Mouse (Mus musculus) NIH3T3 (cell line): ENCODE results near the gene Slc9a5.

Experiments
- DNase-seq: peaks from one replicate; pipeline ENCODE4 v3.0.0-alpha.2; 2012; ENCODE audit warnings: low read depth

The Slc9a5 gene

DNA sequence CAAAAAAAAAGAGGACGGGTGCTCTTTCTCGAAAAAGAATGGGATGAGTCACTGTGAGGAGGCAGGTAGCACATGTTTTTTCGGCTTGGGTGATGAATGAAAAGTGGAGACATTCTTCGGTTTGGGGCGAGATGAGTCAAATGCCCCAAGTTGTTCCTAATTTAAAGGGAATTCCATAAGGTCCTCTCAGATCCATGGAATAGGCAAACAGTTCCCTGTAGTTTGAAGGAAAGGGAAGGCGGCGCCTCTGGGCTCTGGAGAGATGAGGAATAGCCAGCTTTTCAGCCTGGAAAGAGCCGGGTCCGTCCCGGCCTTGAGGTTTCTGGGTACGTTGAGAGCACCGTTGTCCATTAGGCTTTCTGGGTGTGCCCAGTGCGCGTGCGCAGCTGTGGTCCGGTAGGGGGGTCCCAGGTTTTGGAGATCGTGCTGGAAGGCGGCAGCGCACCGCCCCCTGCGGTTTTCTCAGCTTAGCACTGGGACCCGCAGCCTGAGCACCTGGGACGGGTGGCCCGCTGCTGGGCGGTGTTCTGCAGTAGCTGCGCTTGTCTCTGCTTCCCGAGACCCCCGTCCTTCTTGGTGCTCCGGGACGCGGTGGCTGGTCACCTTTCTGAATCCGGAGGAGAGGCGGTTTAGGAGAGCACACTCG is at the start of gene Slc9a5:
Slc9a5 (plus strand) TSS at position 394 of the 646 bp plus-strand sequence.
- DNase-seq, result peak; percentile 82

DNA sequence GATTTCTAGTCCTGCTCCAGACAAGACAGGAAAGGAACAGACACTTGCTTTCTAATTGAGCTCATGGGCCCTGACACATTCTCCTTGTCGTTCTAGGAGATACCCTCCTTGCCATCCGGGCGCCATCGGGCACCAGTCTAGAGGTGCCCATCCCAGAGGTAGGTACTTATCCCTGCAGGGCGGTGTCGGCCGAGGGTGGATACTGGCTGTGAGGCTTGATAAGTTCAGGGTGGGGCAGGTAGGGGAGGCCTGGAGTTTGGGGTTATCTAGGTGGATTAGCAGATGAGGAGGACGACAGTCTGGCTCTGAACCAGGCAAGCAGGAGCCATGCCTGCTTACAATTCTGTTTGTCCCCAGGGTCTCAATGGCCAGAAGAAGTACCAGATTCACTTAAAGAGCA is 48.7 kb upstream of the Slc9a5 start:
- no peak for DNase-seq

DNA sequence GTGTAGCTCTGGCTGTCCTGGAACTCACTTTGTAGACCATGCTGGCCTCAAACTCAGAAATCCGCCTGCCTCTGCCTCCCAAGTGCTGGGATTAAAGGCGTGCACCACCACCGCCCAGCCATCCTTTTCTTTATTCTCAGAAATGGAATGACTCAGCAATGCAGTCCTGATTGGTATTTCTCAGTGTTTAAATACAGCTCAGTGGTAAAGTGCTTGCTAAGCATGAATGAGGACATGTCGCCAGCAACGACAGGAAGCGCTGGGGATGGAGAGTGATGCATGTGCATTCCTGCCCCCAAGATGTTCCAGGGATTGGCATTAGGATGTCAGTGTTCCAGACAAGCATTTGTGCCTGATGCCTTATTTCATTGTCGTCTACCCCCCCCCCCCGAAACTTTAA is 45.2 kb upstream of the Slc9a5 start:
- DNase-seq, result peak; percentile 33

DNA sequence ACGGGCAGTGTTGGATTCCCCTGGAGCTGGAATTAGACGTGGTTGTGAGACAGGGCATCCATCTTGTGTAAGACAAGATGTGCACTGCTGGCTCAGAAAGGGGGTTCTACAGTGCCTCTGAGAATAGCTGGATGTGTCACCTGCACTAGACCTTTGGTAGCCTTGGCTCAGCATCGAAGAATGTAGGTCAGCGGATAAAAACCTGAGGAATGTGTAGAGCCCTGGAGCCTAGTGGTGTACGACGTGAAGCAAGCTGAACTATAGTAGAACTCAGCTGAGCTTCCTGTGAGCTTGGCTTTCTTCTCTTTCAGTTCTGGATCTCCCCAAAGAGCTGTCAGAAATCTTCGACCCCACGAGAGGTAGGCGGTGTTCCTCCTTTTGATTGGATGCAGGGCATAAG is 44.8 kb upstream of the Slc9a5 start:
- no peak for DNase-seq

DNA sequence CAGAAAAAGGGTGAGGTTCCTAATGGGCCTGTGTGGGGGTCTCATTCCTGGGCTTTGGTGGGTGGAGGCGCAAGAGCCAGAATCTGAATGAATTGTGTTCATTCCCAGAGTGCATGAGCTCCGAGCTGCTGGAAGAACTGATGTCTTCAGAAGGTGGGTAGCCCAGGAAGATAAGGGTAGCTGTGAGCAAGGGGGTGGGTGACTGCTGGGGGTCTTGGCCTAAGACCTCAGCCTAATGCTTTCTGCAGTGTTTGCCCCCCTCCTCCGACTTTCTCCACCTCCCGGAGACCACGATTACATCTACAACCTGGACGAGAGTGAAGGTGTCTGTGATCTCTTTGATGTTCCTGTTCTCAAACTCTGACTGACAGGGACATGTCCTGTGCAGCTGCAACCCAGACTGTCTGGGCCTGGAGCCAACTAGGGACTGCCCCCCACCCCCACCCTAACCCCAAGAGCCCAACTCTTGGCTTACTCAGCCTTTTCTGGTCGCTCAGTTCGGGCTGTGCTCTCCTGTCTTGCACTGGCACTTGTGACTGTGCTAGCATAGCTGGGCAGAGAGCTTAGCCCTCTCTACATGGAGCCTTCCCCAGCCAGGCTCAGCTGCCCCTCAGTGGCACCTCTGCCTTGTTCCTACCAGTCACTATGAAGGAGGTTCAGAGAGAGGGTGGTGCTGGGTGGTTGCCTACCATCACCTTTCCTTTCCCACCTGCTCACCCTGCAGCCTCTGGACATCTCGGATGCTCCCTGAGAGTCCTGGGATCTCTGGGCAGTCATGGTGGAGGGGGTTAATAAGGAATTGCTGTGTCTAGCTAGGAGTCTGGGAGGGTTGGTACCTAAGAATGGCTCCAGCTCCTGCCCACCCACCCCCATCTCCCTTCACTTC is 44.1 kb upstream of the Slc9a5 start:
- DNase-seq, result peak; percentile 61

DNA sequence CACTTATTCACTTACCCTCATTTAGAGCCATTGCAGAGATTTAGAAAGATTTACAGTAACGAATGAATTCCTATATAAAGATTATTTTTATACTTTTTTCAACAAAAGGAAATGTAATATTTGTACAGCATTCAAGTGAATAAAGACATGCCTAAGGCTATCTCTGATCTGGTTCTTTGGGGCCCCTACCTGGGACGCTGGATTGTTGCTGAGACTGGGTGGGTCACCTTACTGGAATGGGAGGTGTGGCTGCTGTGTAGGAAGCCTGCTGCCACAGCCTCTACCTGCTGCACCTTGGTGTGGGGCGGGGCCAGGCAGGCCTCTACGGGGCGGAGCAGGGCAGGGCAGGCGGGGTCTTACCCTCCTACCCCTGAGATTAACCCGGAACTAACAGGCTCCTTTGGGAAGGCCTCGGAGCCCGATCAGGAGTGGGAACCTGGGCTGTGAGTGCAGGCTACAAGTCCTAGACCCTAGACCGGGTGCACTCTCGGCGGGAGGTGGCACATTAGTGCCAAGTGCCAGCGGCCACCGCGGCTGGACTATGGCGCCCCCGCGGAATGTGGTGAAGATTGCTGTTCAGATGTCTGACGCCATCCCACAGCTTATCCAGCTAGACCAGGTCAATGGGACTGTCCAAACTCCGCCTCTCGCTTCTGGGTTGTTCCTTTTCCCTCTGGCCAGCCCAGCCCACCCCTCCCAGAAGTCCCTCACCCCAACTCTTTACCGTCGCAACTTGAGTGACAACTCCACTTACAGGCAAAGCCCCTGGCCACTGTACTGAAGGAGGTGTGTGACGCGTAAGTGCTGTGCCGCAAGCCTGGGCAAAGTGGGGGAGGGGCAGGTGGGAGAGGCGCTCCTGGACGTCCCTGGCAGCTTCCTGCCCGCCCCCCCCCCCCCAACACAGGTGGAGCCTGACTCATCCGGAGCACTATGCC is 43.2 kb upstream of the Slc9a5 start, which contains the start of gene Elmo3:
Elmo3 (plus strand) TSS at position 391 of the 935 bp plus-strand sequence.
- peak; percentile 36 for DNase-seq

DNA sequence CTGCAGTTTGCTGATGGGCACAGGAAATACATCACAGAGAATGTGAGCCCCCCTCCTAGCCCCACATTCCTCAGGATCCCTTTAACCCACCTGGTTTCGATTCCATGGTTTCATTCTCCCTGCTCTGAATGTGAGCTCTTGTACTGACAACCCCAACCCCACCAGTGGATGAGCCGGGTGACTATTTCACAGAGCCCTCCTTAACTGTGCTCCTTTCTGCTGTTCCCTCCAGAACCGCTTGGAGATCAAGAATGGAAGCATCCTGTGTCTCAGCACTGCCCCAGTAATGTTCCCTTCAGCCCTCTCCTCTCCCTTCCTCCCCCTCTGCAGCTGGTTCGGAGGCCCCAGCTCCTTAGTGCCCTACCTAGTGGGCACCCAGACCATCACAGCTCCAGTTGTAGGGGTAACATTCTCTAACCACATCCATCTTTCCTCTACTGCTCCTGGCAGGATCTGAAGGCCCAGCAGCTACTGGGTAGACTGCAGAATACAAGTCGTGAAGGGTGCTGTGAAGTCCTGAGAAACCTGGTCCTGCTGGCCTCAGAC is 42.4 kb upstream of the Slc9a5 start:
- DNase-seq, result no peak

DNA sequence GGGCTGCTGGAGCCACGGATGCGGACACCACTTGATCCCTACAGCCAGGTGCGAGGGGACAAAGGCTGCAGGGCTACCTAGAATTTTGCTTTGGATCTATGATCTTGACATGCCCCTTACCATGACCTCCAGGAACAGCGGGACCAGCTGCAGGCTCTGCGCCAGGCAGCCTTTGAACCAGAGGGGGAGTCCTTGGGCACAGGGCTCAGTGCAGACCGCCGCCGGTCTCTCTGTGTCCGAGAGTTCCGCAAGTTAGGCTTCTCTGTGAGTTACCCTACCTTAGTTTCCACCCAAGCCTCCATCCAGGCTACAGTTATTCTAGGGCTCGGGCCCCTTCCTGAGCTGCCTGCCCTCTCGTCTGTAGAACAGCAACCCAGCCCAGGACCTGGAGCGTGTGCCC is 41.0 kb upstream of the Slc9a5 start:
- no peak for DNase-seq

DNA sequence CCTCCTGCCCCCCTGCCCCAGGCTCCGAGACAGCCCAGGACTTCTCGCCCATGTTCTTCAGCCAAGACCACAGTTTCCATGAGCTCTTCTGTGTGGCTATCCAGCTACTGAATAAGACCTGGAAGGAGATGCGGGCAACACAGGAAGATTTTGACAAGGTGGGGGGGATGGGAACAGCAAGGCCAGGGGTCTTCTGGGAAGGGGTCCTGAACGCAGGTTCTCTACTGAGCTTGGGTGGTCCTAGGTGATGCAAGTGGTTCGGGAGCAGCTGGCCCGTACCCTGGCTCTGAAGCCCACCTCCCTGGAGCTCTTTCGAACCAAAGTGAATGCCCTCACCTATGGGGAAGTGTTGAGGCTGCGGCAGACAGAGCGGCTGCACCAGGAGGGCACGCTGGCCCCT is 40.2 kb upstream of the Slc9a5 start:
- no peak for DNase-seq

DNA sequence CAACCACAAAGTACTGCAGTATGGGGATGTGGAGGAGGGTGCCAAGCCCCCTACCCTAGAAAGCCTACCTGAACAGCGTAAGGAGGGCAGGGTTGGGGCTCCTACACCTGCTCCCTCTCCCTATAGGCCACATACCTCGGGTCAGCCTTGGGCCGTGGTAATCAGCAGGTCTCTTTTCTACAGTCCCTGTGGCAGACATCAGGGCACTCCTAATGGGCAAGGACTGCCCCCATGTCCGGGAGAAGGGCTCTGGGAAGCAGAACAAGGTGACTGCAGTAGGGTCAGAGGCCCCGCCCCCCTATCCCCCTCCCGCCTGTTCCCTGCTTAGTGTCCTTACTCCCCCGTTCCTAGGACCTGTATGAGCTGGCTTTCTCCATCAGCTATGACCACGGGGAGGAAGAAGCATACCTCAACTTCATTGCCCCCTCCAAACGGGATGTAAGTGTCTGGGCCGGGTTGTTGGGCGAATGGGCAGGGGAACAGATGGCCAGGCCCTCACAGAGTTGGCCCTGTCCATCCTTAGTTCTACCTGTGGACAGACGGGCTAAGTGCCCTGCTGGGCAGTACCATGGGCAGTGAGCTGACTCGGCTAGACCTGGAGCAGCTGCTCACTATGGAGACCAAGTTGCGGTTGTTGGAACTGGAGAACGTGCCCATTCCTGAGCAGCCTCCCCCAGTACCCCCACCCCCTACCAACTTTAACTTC is 39.3 kb upstream of the Slc9a5 start:
- no peak for DNase-seq

DNA sequence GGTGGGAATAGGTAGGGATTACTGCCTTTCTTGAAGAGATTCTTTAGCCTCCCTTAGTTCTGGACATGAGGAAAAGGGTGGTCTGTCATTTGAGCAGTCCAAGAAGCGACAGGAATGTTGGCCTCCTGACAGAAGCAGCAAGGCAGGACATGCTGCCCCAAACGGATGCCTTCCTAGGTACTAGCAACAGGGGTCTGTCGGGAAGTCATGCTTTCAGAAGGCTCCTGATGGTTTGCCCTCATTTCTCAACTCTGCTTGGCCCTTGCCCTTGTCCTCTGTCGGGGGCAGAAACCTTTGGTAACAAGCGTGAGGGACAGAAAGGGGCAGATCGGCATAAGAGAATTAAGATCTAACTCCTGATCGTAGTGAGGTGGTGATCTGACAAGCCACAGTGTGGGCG is 38.5 kb upstream of the Slc9a5 start:
- no peak for DNase-seq

DNA sequence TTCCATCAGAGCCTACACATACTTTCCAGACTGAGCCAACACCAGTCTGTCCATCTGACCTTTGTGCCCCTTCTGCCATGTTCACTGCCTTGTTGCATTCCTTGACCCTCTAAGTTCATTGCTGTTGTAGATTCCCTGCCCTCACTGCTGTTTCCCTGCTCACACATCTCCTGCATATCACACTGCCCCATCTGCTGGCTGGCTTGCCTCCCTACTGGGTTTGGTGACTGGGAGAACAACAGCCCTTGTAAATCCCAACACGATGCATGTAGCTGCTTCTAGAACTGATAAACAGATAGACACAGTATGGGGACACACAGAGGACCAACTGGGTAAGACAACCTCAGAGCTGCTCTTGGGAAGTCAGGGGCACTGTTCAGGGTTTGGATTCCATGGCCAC is 36.9 kb upstream of the Slc9a5 start:
- no peak for DNase-seq

DNA sequence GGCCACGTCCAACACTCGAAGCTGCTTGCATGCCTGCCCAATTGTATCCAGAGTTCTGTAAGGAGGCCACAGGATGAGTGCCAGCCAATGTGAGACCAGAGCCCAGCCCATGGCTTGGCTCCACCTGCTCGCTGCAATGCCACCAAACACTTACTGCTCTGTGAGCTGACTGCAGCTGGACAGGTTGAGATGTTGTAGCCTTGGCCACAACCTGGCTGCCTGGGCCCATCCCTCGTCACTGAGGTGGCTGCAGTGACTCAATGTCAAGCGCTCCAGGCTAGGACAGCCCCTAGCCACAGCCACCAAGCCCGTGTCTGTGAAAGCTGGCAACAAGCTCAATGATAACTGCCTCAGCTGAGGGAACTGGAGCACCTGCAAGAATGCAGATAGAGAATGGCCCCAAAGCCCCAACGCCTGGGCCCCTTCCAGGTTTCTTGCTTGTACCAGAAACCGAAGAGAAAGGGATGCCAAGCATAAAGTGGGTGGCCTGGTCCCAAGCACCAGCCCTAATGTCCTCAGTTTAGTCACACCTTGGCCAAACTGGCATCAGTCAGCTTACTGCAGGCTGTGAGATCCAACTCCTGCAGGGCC is 35.7 kb upstream of the Slc9a5 start:
- DNase-seq, result no peak

DNA sequence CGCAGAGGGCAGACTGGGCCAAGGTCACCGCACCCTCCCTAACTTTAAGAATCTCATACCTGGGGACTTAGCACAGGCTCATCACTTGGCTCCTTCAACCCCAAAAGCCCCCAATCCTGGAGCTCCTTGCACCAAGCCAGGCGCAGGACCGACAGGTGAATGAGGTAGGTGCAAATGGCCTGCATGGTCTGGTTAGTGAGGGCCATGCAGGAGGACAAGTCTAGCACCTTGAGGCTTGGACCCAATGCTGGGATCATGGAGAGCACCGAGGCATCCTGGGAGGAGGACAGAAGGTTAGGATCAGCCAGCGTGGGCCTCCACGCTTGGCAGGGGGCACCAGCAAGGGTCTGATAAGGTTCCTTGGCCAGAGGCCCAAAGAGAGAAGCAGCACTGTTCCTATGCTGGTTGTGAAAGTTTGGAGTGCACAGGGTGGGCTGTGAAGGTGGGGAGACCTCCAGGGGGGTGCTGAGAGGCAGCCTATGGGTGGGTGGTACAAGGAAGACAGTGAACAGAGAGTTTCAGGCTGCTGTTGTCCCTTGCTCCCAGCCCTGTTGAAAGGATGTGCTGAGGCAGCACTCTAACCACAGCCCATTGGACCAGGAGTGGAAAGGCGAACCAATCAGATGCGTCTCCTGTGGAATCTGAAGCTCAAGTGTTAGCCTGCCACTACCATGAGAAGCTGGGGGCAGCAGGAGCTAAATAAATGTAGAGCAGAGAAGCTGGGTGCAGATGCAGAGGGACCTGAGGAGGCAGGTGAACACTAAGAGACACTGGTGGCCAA is 34.8 kb upstream of the Slc9a5 start:
- DNase-seq, result no peak

DNA sequence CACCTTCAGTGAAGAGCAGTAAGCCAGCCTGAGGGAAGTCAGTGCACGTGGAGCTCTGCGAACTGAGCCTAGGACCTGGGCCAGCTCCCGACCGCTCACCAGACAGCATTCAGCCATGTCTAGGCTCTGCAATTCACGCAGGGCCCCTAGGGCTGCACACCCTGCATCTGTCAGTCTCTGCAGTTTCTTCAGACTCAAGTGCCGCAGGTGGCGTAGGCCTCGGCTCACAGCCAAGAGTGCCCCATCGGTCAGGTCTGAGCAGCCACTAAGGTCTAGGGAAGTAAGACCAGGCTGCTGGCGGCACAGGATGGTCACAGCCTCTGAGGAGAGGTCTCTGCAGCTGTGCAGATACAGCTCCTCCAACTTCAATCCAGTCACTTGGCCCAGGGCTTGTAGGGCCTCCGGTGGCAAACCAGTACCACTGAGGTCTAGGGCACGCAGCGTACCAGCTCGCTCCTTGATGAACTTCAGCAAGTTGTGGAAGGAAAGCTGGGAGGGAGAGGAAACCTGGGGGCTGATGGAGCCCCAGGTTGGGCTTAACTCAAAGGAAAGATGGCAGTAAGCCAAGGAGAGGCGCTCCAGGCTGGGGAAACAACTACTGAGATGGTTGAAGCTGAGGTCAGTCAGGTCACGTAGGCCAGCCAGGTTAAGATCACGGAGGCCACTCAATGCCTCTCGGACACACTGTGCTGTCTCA is 33.4 kb upstream of the Slc9a5 start:
- DNase-seq, result no peak

DNA sequence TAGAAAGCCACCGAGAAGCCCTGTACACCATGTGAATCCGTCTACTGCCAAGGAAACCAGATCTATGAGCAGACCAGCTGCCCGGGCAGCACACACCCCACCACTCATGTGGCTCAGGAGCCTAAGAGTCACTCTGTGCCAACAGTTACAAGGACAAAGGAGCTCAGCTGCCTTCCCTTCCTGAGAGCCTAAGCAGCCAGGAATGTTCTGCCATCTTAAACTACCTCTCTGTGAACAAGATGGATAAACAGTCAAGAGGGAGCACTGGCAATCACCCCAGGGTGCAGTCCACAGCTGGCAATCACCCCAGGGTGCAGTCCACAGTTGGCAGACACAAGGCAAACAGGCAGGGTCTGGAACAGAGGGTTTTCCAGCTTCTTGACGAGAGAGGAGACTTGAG is 30.7 kb upstream of the Slc9a5 start:
- no peak for DNase-seq

DNA sequence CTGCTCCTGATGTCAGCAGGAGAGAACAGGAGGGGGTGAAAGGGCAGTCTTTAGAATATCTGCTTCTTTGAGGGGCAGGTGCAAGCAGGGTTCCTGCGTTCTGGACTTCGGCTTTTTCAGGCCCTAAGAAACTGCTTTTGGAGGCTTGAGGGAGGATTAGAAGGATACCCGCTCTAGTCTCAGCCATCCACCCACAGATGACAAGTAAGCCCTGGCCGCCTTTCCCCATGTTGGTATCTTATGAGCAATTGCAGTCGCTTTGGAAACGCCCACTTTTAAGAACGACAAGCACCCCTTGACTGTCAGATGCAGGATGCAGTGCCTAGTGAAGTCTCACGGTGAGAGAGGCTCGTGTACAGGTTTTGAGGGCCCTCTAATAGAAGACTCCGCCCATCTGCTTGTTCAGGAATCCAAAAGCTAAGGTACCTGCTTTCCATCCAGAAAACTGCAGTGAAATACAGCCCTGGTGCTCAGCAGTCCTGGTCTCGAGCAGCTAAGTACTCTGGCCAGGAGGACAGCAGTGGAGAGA is 29.9 kb upstream of the Slc9a5 start:
- DNase-seq, result no peak

DNA sequence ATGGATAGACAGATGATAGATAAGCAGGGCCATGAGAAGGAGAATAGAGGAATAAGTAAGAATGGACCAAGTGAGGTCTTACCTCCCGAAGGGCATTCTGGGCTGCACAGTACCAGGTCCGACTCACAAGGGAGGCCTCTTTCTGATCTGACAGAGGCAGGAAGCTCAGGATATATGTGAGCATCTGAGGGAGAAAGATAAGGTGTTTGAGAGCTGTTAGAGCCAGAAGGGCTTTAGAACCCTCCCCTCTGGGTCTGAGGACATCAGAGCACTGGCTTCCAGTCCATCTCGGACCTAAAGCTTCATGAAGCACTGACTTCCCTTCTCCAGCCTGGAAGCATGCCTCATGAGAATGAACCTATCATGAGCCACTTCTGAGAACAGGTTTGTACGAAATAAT is 25.5 kb upstream of the Slc9a5 start:
- DNase-seq, result no peak

DNA sequence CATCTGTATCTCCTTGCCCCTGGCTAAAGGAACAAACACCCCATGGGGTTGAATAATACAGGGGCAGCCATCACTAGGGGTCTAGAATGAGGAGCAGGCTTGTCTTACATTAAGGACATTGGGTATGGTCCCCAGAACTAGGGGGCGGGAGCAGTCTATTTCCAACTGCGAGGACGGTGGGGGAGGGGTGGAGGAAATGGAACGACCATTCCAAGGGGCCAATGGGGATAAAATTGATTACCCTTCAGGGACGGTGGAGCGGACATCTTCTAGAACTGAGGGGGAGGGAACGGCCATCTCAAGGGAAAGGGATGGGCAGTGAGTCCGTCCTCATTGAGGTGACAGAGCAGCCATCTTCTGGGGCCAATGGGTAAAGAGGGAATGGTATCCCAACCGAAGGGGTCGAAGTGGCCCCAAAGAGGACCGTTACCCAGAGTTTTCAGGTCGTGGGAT is 23.0 kb upstream of the Slc9a5 start:
- DNase-seq, result peak; percentile 32
